Mouse (Mus musculus) kidney, postnatal 0 days (tissue): Measurements from ENCODE around the gene Phf19. TPM values are rescaled to one million over a fixed set of nuclear protein-coding genes. Genes with fewer than 3 reads are reported as not detected.

Source experiments
- ATAC-seq: fragments of 200-750 bp; cut with Nextera tagmentation; replicated peaks from 2 replicates; pipeline ENCODE4 v1.8.0; 2017; ENCODE audit warnings: low read depth, moderate number of reproducible peaks, moderate TSS enrichment, moderate library complexity; ENCODE audit not compliant: low FRiP score
- DNase-seq: peaks from one replicate; pipeline ENCODE4 v3.0.0-alpha.2; 2016; ENCODE audit warnings: low spot score
- H3K27ac ChIP-seq: fragments of 300-500 bp; sonication (generic); 2 replicates; pipeline ENCODE4 v1.5.1; 2014; ENCODE audit warnings: mild to moderate bottlenecking
- H3K27me3 ChIP-seq: fragments of 300-500 bp; sonication (generic); 2 replicates; pipeline ENCODE4 v1.6.1; 2014; ENCODE audit warnings: low read length, mixed read lengths; ENCODE audit not compliant: insufficient read depth
- H3K36me3 ChIP-seq: fragments of 300-500 bp; sonication (generic); 2 replicates; pipeline ENCODE4 v1.6.1; 2014; ENCODE audit warnings: low read length, mixed read lengths; ENCODE audit not compliant: insufficient read depth
- H3K4me1 ChIP-seq: fragments of 300-500 bp; sonication (generic); replicated peaks from 2 replicates; pipeline ENCODE4 v1.6.1; 2014; ENCODE audit warnings: antibody characterized with exemption, low read length, mixed read lengths; ENCODE audit not compliant: insufficient read depth
- H3K4me2 ChIP-seq: fragments of 300-500 bp; sonication (generic); 2 replicates; pipeline ENCODE4 v1.6.1; 2014; ENCODE audit warnings: mild to moderate bottlenecking, low read length, moderate library complexity, mixed read lengths
- H3K4me3 ChIP-seq: fragments of 300-500 bp; sonication (generic); replicated peaks from 2 replicates; pipeline ENCODE4 v1.5.1; 2014; ENCODE audit warnings: low read depth, low read length
- H3K9ac ChIP-seq: fragments of 300-500 bp; sonication (generic); 2 replicates; pipeline ENCODE4 v1.6.1; 2014; ENCODE audit warnings: low read depth, low read length
- H3K9me3 ChIP-seq: fragments of 300-500 bp; sonication (generic); replicated peaks from 2 replicates; pipeline ENCODE4 v1.6.1; 2016; ENCODE audit warnings: low read length, inconsistent platforms, mixed read lengths
- CTCF ChIP-seq: IDR thresholded peaks from 2 replicates; pipeline ENCODE4 v1.5.1; 2016; ENCODE audit warnings: antibody characterized with exemption, low read depth, mild to moderate bottlenecking, moderate library complexity
- WGBS: fragments of 180-500 bp; shearing (Covaris S2); extraction: QIAGEN DNeasy Blood & Tissue Kit; methylation state at CpG from one replicate; pipeline ENCODE4 v1.1.7; 2014; 5-methylcytosine and 5-hydroxymethylcytosine counted together
- polyA plus RNA-seq: library from polyadenylated mRNA; unstranded; fragments of >200 nt; fragmentation: Nextera tagmentation; extraction: Ambion mirVana; gene quantifications from 2 replicates; pipeline ENCODE4 v1.2.1, GENCODE M21; 2015

The Phf19 gene
- polyA plus RNA-seq, 1 experiment from 2014 or later = 6.8 TPM

DNA sequence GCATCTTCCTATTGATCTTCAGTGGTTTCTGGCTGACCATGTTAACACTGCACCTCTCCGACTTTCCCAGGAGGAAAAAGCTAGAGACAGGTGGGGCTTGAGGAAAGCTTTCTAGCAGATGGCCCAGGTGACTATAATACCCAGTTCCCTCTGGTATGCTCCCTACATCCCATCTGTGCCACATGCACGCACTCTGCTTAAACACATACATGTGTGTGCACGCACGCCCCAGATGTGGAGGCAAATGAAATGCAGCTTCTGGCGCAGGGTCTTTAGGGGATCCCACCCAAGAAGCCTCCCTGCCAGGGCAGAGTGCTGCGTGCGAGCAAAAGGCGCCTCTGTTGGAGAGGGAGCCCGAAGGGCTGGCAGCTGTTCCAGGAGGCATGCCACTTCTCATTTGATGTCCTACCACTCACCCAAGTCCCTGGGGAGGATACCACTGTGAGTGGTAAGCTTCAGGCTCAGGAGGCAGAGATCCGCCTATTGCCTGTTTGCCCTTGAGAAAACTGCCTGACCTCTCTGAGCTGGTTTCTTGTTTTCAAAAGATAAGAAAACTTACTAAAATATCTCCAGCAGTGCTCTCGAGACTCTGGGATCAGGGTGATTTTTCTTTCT is 27.3 kb upstream of the Phf19 start:
- no peak overlapping the region for H3K4me2 ChIP-seq
- H3K9me3 ChIP-seq = no peaks in the 10 kb centered on the region
- DNase-seq = no peak
- H3K4me1 ChIP-seq = peaks cover 7% of the 10 kb centered on the region; the same call in 1 of the 2 replicates
- no peaks in the 10 kb centered on the region for H3K36me3 ChIP-seq
- H3K27me3 ChIP-seq = no peaks in the 10 kb centered on the region
- ATAC-seq = no peak
- H3K4me3 ChIP-seq = no peak overlapping the region
- H3K27ac ChIP-seq = no peak overlapping the region
- no peak for TF ChIP-seq CTCF
- WGBS = 80% methylated on average over 11 of the region's 11 CpGs
- H3K9ac ChIP-seq = no peak overlapping the region

DNA sequence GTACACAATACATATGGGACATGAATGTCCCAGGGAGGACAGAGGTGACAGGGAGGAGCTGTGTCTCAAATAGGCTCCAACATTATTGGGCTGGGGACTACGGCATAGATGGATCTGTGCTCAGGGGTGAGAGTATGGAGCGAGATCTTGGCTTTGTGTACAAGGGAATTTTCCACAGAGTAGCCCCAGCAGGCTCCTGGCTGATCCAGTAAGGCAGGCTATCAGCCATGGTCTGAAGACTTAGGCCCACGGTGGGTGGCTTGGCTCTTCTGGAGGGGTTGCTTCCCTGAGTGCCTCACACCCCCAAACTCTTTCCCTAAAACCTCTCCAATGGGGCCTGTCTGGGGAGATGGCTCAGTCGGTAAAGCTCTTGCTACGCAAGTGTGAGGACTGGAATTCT is 26.4 kb upstream of the Phf19 start:
- H3K9me3 ChIP-seq = no peaks in the 10 kb centered on the region
- no peak overlapping the region for H3K27ac ChIP-seq
- no peaks in the 10 kb centered on the region for H3K27me3 ChIP-seq
- TF ChIP-seq CTCF = no peak
- ATAC-seq (no peak), DNase-seq (no peak)
- H3K4me1 ChIP-seq = peaks cover 7% of the 10 kb centered on the region; the same call in 1 of the 2 replicates
- no peaks in the 10 kb centered on the region for H3K36me3 ChIP-seq
- no peak overlapping the region for H3K9ac ChIP-seq
- 85% methylated on average over 5 of the region's 5 CpGs for WGBS
- no peak overlapping the region for H3K4me2 ChIP-seq
- no peak overlapping the region for H3K4me3 ChIP-seq

DNA sequence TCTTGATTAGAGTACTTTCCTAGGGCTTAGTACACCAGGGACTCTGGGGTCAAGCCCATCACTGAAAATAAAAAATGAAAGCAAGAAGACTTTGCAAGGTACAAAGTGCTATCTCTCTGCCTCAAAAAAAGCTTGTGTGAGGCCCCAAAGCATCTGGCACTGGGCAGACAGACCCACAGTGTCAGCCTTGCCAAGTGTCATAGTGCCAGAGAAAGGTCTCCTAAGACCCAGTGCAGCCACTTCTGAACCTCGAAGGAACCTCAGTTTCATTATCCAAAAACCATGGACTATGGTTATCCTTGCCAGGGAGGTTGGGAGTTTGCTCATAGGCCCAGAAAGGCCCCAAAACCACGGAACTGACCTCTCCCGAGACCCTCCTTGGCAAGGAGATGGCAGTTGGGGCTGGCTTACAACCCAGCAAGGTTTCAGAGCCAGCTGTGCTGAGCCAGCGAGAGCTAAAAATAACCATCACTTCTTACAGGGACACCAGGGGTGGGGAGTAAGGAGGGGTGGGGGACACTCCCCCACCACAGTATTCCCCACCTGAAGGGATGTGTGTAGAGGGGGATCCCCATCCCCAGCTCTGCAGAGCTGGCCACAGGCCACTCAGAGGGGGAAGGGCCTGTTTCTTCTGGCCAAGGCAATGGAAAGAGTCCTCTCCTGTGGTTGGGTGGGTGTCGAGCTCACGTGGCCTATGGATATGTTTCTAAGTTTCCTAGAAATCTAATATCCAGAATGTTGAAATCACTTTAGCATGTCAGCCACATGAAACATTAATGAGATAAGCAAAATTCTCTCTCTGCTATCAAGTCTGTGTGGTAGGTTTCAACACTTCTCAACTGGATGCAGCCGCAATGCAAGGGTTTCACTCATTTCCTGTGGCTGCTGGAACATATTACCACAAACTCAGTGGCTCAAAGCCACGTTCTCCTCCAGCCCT is 24.7 kb upstream of the Phf19 start:
- H3K27ac ChIP-seq = peak overlapping the region; percentile 25; the same call in 1 of the 2 replicates
- 60% methylated on average over 8 of the region's 8 CpGs for WGBS
- TF ChIP-seq CTCF = no peak
- ATAC-seq (no peak), DNase-seq (peak; percentile 18)
- H3K4me2 ChIP-seq = no peak overlapping the region
- no peaks in the 10 kb centered on the region for H3K27me3 ChIP-seq
- no peaks in the 10 kb centered on the region for H3K36me3 ChIP-seq
- H3K9me3 ChIP-seq = no peaks in the 10 kb centered on the region
- H3K4me1 ChIP-seq = peaks cover 7% of the 10 kb centered on the region; the same call in 1 of the 2 replicates
- H3K4me3 ChIP-seq = no peak overlapping the region
- no peak overlapping the region for H3K9ac ChIP-seq

DNA sequence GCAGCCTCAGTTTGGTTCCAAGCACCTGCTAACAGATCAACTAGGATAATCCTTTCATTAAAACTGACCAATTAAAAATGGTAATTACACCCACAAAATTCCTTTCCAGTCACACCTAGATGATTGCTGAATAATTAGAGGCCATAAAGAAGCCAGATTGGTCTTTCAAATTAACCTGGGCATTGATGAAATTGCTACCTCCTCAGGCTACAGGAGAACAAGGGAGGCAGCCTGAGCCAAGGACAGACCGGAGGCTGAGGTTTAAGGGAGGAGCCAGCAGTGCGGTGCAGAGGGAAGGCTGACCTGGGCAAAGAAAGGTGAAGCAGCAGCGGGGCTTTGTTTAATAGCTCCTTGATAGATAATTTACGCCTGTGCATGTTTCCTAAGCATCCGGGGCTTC is 23.6 kb upstream of the Phf19 start:
- H3K27me3 ChIP-seq = no peaks in the 10 kb centered on the region
- 7% methylated on average over 5 of the region's 5 CpGs for WGBS
- H3K4me3 ChIP-seq = no peak overlapping the region
- peaks cover 7% of the 10 kb centered on the region; the same call in 1 of the 2 replicates for H3K4me1 ChIP-seq
- no peak overlapping the region for H3K4me2 ChIP-seq
- no peak for TF ChIP-seq CTCF
- no peak overlapping the region for H3K27ac ChIP-seq
- DNase-seq (no peak), ATAC-seq (no peak)
- no peak overlapping the region for H3K9ac ChIP-seq
- H3K36me3 ChIP-seq = no peaks in the 10 kb centered on the region
- H3K9me3 ChIP-seq = no peaks in the 10 kb centered on the region

DNA sequence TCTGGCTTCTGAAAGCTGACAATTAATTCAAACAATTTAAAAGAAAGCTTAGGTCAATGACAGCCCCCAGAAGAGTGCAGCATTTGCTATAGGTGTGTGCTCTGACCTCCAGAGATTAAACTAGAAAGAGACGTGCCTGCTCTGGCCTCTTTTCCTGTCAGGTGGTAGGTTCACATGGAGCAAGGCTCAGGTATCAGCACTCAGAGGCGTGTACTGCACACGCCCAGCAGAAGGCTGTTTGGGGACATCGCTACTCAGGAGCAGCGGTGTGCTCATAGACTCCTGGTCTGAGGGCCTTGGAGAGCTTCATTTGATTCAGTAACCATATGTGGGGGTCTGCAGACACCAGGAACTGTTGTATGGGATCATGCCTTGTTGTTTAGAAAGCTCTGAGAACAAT is 13.5 kb upstream of the Phf19 start:
- WGBS = 58% methylated on average over 5 of the region's 5 CpGs
- H3K9me3 ChIP-seq = no peaks in the 10 kb centered on the region
- H3K4me3 ChIP-seq = no peak overlapping the region
- TF ChIP-seq CTCF = no peak
- DNase-seq (no peak), ATAC-seq (no peak)
- H3K27ac ChIP-seq = no peak overlapping the region
- H3K4me1 ChIP-seq = no peaks in the 10 kb centered on the region
- no peak overlapping the region for H3K9ac ChIP-seq
- H3K27me3 ChIP-seq = no peaks in the 10 kb centered on the region
- H3K4me2 ChIP-seq = no peak overlapping the region
- H3K36me3 ChIP-seq = no peaks in the 10 kb centered on the region

DNA sequence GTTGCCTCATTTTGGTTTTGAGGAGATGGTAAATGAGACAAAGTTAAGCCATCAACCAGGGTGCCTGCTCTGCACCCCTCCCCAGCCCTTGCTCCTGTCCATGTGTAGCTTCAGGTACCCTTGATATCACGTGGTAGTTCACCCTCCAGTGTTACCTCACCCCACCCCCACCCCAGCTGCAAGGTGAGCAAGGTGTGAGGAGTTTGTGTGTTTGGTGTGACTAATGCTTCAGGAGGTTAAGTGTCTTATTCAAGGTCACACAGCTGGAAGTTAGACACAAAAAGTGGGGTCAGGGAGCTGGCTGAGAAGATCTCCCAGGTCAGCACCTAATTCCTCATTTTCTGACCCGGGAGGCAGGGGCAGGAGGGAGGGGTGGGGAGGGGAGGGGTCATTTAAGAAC is 8.9 kb upstream of the Phf19 start:
- H3K4me1 ChIP-seq = no peaks in the 10 kb centered on the region
- ATAC-seq (no peak), DNase-seq (no peak)
- no peak overlapping the region for H3K9ac ChIP-seq
- no peaks in the 10 kb centered on the region for H3K9me3 ChIP-seq
- 12% methylated on average over 2 of the region's 2 CpGs for WGBS
- TF ChIP-seq CTCF = no peak
- no peak overlapping the region for H3K27ac ChIP-seq
- no peaks in the 10 kb centered on the region for H3K36me3 ChIP-seq
- no peak overlapping the region for H3K4me3 ChIP-seq
- H3K4me2 ChIP-seq = no peak overlapping the region
- no peaks in the 10 kb centered on the region for H3K27me3 ChIP-seq
